Mouse (Mus musculus): Measurements from ENCODE around the gene Zc3hc1. TPM values are rescaled to one million over a fixed set of nuclear protein-coding genes. Genes with fewer than 3 reads are reported as not detected.
A peak's percentile ranks its signal among the peaks of the same experiment; 100 is the strongest.

The Zc3hc1 gene
- polyA plus RNA-seq, 1 experiment from 2014 or later: 75.4 TPM

DNA sequence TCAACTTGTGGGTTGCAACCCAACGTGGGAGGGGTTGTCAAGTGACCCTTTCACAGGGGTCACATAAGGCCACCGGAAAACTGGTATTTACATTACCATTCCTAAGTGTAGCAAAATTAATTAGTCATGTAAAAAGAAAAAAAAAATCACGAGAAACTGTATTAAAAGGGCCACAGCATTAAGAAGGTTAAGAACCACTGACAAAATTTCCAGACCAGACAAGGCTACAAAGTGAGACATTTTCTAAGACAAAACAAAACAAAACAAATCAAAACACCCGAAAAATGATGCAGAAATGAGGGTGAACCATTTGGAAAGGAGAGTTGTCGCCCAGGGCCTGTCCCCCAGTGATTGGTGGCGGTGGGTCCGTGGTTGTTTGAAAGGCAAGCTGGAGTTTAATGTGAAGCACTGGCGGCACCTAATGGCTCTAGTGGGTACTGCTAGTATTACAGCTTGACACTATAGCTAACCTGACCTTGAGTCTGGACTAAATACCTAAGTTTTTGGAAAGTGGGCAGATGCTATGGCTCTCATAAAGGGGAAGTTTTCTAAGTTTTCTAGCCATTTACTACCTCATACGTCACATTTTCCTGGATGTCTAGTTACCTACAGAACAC lies 33.2 kb downstream of the Zc3hc1 start:
- Histone ChIP-seq H3K4me3 (ENCODE audit: low read depth, low read length) (no peak overlapping the region), H3K27ac (ENCODE audit: low read depth, low read length) (no peak overlapping the region), H3K27me3 (ENCODE audit: control insufficient read depth, insufficient read depth, low read length) (no peaks in the 10 kb centered on the region), H3K36me3 (ENCODE audit: control insufficient read depth, insufficient read depth, low read length) (no peaks in the 10 kb centered on the region), H3K9ac (ENCODE audit: low read length) (no peak overlapping the region), H3K4me1 (ENCODE audit: control insufficient read depth, insufficient read depth, low read length) (no peaks in the 10 kb centered on the region), H3K9me3 (ENCODE audit: control insufficient read depth, low read length) (no peaks in the 10 kb centered on the region), H3K4me2 (no peak overlapping the region)
- 23% methylated on average over 9 of the region's 9 CpGs for WGBS
- DNase-seq (ENCODE audit: low spot score, missing footprints) (peak; percentile 98), ATAC-seq (ENCODE audit: low FRiP score) (peak; percentile 61; the same call in 1 of the 2 replicates)

DNA sequence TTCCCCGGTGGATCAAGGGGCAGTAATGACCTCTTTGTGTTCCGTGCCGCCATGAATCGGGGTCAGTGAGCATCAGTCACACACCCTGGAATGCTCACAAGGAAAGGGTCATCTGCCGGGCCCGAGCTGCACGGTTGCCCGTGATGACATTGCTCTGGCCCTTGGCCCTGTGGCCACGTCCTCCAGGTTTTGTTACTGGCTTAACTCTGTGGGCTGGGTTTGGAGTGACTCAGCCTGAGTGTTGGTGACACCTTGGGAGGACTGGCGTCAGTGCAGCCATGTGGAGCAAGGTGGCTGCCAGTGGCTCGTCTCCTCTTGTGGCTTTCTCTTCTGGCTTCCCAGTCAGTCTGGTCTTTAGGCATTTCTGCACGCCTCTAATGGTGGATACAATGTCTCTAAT lies 34.1 kb downstream of the Zc3hc1 start:
- DNase-seq (ENCODE audit: low spot score, missing footprints) (no peak), ATAC-seq (ENCODE audit: low FRiP score) (no peak)
- no peak overlapping the region for H3K4me3 ChIP-seq (ENCODE audit: low read depth, low read length)
- 91% methylated on average over 12 of the region's 12 CpGs for WGBS
- H3K4me2 ChIP-seq: no peak overlapping the region
- no peak overlapping the region for H3K27ac ChIP-seq (ENCODE audit: low read depth, low read length)
- no peaks in the 10 kb centered on the region for H3K4me1 ChIP-seq (ENCODE audit: control insufficient read depth, insufficient read depth, low read length)
- no peaks in the 10 kb centered on the region for H3K36me3 ChIP-seq (ENCODE audit: control insufficient read depth, insufficient read depth, low read length)
- H3K9ac ChIP-seq (ENCODE audit: low read length): no peak overlapping the region
- no peaks in the 10 kb centered on the region for H3K27me3 ChIP-seq (ENCODE audit: control insufficient read depth, insufficient read depth, low read length)
- H3K9me3 ChIP-seq (ENCODE audit: control insufficient read depth, low read length): no peaks in the 10 kb centered on the region

DNA sequence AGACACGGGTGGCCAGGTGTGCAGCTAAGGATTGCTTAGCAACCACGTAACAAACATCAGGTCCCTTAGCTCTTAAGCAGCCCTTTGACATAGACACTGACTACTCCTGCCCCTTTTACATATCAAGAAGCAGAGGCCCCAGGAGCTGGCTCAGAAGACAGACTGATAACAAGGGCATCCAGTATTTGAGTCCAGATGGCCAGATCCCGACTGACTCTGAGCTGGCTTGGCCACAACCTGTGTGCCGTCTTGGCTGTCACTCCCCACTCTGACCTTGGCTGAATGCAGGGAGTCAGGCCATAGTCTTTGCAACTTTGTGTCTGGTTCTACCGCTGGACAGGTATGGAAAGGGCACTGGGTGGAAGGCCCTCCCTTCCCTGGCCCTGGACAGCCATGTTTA lies 34.7 kb downstream of the Zc3hc1 start:
- H3K4me3 ChIP-seq (ENCODE audit: low read depth, low read length): no peak overlapping the region
- no peak overlapping the region for H3K27ac ChIP-seq (ENCODE audit: low read depth, low read length)
- WGBS: 88% methylated on average over 5 of the region's 5 CpGs
- DNase-seq (ENCODE audit: low spot score, missing footprints): no peak
- no peak for ATAC-seq (ENCODE audit: low FRiP score)
- no peaks in the 10 kb centered on the region for H3K4me1 ChIP-seq (ENCODE audit: control insufficient read depth, insufficient read depth, low read length)
- H3K4me2 ChIP-seq: no peak overlapping the region
- no peaks in the 10 kb centered on the region for H3K27me3 ChIP-seq (ENCODE audit: control insufficient read depth, insufficient read depth, low read length)
- no peak overlapping the region for H3K9ac ChIP-seq (ENCODE audit: low read length)
- H3K9me3 ChIP-seq (ENCODE audit: control insufficient read depth, low read length): no peaks in the 10 kb centered on the region
- no peaks in the 10 kb centered on the region for H3K36me3 ChIP-seq (ENCODE audit: control insufficient read depth, insufficient read depth, low read length)

GRCm38 (mm10) chr6:30355701-30356100 lies 35.1 kb downstream of the Zc3hc1 start:
- H3K9me3 ChIP-seq (ENCODE audit: control insufficient read depth, low read length): no peaks in the 10 kb centered on the region
- no peak overlapping the region for H3K27ac ChIP-seq (ENCODE audit: low read depth, low read length)
- H3K36me3 ChIP-seq (ENCODE audit: control insufficient read depth, insufficient read depth, low read length): no peaks in the 10 kb centered on the region
- 88% methylated on average over 8 of the region's 8 CpGs for WGBS
- no peak overlapping the region for H3K4me3 ChIP-seq (ENCODE audit: low read depth, low read length)
- H3K4me2 ChIP-seq: no peak overlapping the region
- no peak overlapping the region for H3K9ac ChIP-seq (ENCODE audit: low read length)
- no peak for ATAC-seq (ENCODE audit: low FRiP score)
- no peaks in the 10 kb centered on the region for H3K4me1 ChIP-seq (ENCODE audit: control insufficient read depth, insufficient read depth, low read length)
- no peak for DNase-seq (ENCODE audit: low spot score, missing footprints)
- no peaks in the 10 kb centered on the region for H3K27me3 ChIP-seq (ENCODE audit: control insufficient read depth, insufficient read depth, low read length)

- H3K4me2 ChIP-seq: no peak overlapping the region
- WGBS: 71% methylated on average over 5 of the region's 5 CpGs
- no peaks in the 10 kb centered on the region for H3K9me3 ChIP-seq (ENCODE audit: control insufficient read depth, low read length)
- no peak overlapping the region for H3K4me3 ChIP-seq (ENCODE audit: low read depth, low read length)
- no peaks in the 10 kb centered on the region for H3K27me3 ChIP-seq (ENCODE audit: control insufficient read depth, insufficient read depth, low read length)
- no peaks in the 10 kb centered on the region for H3K4me1 ChIP-seq (ENCODE audit: control insufficient read depth, insufficient read depth, low read length)
- DNase-seq (ENCODE audit: low spot score, missing footprints) (no peak), ATAC-seq (ENCODE audit: low FRiP score) (no peak)
- H3K36me3 ChIP-seq (ENCODE audit: control insufficient read depth, insufficient read depth, low read length): no peaks in the 10 kb centered on the region
- H3K9ac ChIP-seq (ENCODE audit: low read length): no peak overlapping the region
- H3K27ac ChIP-seq (ENCODE audit: low read depth, low read length): no peak overlapping the region
These were observed 36.1 kb downstream of the Zc3hc1 start for GRCm38 (mm10) chr6:30354760-30355159.

GRCm38 (mm10) chr6:30353661-30354060 lies 37.2 kb downstream of the Zc3hc1 start:
- Histone ChIP-seq H3K27me3 (ENCODE audit: control insufficient read depth, insufficient read depth, low read length) (no peaks in the 10 kb centered on the region), H3K4me1 (ENCODE audit: control insufficient read depth, insufficient read depth, low read length) (no peaks in the 10 kb centered on the region), H3K36me3 (ENCODE audit: control insufficient read depth, insufficient read depth, low read length) (no peaks in the 10 kb centered on the region), H3K4me2 (no peak overlapping the region), H3K9me3 (ENCODE audit: control insufficient read depth, low read length) (no peaks in the 10 kb centered on the region), H3K4me3 (ENCODE audit: low read depth, low read length) (no peak overlapping the region), H3K27ac (ENCODE audit: low read depth, low read length) (no peak overlapping the region), H3K9ac (ENCODE audit: low read length) (no peak overlapping the region)
- ATAC-seq (ENCODE audit: low FRiP score) (no peak), DNase-seq (ENCODE audit: low spot score, missing footprints) (no peak)
- 72% methylated on average over 8 of the region's 8 CpGs for WGBS

GRCm38 (mm10) chr6:30352762-30353161 lies 38.1 kb downstream of the Zc3hc1 start:
- H3K4me2 ChIP-seq: no peak overlapping the region
- no peak overlapping the region for H3K4me3 ChIP-seq (ENCODE audit: low read depth, low read length)
- WGBS: 68% methylated on average over 8 of the region's 8 CpGs
- H3K36me3 ChIP-seq (ENCODE audit: control insufficient read depth, insufficient read depth, low read length): no peaks in the 10 kb centered on the region
- ATAC-seq (ENCODE audit: low FRiP score) (no peak), DNase-seq (ENCODE audit: low spot score, missing footprints) (no peak)
- H3K27me3 ChIP-seq (ENCODE audit: control insufficient read depth, insufficient read depth, low read length): no peaks in the 10 kb centered on the region
- H3K27ac ChIP-seq (ENCODE audit: low read depth, low read length): no peak overlapping the region
- H3K9ac ChIP-seq (ENCODE audit: low read length): no peak overlapping the region
- H3K9me3 ChIP-seq (ENCODE audit: control insufficient read depth, low read length): no peaks in the 10 kb centered on the region
- H3K4me1 ChIP-seq (ENCODE audit: control insufficient read depth, insufficient read depth, low read length): no peaks in the 10 kb centered on the region

GRCm38 (mm10) chr6:30351290-30351689 lies 39.5 kb downstream of the Zc3hc1 start:
- no peaks in the 10 kb centered on the region for H3K4me1 ChIP-seq (ENCODE audit: control insufficient read depth, insufficient read depth, low read length)
- 84% methylated on average over 9 of the region's 9 CpGs for whole genome bisulfite sequencing
- no peak overlapping the region for H3K4me3 ChIP-seq (ENCODE audit: low read depth, low read length)
- no peaks in the 10 kb centered on the region for H3K27me3 ChIP-seq (ENCODE audit: control insufficient read depth, insufficient read depth, low read length)
- DNase-seq (ENCODE audit: low spot score, missing footprints) (no peak), ATAC-seq (ENCODE audit: low FRiP score) (no peak)
- no peaks in the 10 kb centered on the region for H3K36me3 ChIP-seq (ENCODE audit: control insufficient read depth, insufficient read depth, low read length)
- no peak overlapping the region for H3K9ac ChIP-seq (ENCODE audit: low read length)
- H3K27ac ChIP-seq (ENCODE audit: low read depth, low read length): no peak overlapping the region
- H3K4me2 ChIP-seq: no peak overlapping the region
- H3K9me3 ChIP-seq (ENCODE audit: control insufficient read depth, low read length): no peaks in the 10 kb centered on the region

DNA sequence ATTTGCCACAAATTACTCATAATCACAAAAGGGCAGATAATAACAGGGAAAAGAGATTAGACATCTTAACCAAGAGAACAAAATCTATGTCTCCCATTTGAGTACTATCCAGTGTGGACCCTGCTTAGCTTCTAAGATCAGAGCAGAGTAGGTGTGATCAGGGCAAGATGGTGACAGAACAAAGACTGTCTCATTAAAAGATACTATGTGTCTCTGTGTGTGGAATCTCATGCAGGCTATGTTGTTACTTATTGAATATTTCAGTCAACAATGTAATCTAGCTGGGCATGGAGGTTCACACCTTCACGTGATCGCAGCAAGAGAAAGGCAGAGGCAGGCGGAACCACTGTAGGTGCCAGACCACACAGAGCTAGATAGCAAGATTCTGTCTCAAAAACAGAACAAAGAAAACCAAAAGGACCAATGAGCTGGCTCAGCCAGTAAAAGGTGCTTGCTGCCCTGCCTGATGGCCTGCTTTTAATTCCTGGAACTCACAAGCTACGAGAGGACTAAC lies 43.5 kb downstream of the Zc3hc1 start:
- no peak for DNase-seq (ENCODE audit: low spot score, missing footprints)
- Histone ChIP-seq H3K9ac (ENCODE audit: low read length) (no peak overlapping the region), H3K4me3 (ENCODE audit: low read depth, low read length) (no peak overlapping the region), H3K27me3 (ENCODE audit: control insufficient read depth, insufficient read depth, low read length) (no peaks in the 10 kb centered on the region), H3K36me3 (ENCODE audit: control insufficient read depth, insufficient read depth, low read length) (no peaks in the 10 kb centered on the region), H3K4me1 (ENCODE audit: control insufficient read depth, insufficient read depth, low read length) (no peaks in the 10 kb centered on the region), H3K9me3 (ENCODE audit: control insufficient read depth, low read length) (no peaks in the 10 kb centered on the region), H3K27ac (ENCODE audit: low read depth, low read length) (no peak overlapping the region), H3K4me2 (no peak overlapping the region)
- no peak for ATAC-seq (ENCODE audit: low FRiP score)
- WGBS: 88% methylated on average over 4 of the region's 4 CpGs

Data from midbrain, embryonic 11.5 days (tissue).